Mouse (Mus musculus): ENCODE measurements around the gene Scp2d1. TPM values are rescaled to one million over a fixed set of nuclear protein-coding genes. Genes with fewer than 3 reads are reported as not detected.

The Scp2d1 gene
- total and polyA plus RNA-seq, 3 experiments: not detected

DNA sequence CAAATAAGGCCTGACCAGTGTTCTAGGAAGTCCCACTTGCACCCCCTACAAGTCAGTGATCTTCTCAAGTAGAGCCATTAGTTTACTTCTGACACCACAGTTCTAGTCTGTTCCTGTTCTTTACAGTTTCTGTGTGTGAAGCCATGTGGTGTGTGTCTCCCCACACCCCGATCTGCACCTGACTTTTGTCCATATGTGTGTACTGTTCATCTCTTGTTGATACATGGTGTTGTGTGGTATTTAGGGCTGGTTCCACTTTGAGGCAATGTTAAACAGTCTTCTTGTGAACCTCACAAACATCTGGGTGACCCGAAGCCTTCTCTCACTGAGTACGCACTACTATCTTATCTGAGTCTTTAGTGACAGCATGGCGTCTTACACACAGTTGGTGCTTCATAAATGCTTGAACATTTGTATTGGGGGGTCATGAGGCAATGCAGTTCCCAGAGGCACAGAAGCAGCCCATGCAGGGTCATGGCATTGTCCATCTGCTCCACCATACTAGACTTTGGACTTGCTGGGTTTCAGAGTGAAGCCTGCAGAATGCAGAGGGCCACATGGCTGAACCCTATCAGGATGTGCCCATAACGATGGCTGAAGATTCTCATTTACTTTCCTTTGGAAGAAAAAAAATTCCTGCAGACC, 13.3 kb downstream of the Scp2d1 start:
- Histone ChIP-seq H3K27me3 (ENCODE audit: control insufficient read depth in 1 of 2, insufficient read depth in 2 of 2, low read length in 2 of 2) (no peaks in the 10 kb centered on the region), H3K36me3 (ENCODE audit: control insufficient read depth in 1 of 2, insufficient read depth in 2 of 2, low read length in 2 of 2) (no peaks in the 10 kb centered on the region), H3K9ac (ENCODE audit: control insufficient read depth, low read depth, low read length, poor library complexity, severe bottlenecking) (no peak overlapping the region), H3K4me3 (ENCODE audit: control insufficient read depth in 1 of 2, insufficient read depth in 1 of 2, low read depth in 2 of 2, low read length in 2 of 2) (no peak overlapping the region), H3K9me3 (replicated peaks; ENCODE audit: insufficient read depth, low read length) (no peaks in the 10 kb centered on the region), H3K79me2 (ENCODE audit: control insufficient read depth, insufficient read depth, low read length, poor library complexity) (no peaks in the 10 kb centered on the region), H3K4me1 (ENCODE audit: control insufficient read depth in 1 of 2, insufficient read depth in 2 of 2, low read length in 2 of 2) (no peaks in the 10 kb centered on the region), H3K27ac (ENCODE audit: control insufficient read depth, low read depth, low read length) (no peak overlapping the region)
- no peak for DNase-seq (ENCODE audit: low read depth, low spot score)
- no peak for TF ChIP-seq MYC (IDR thresholded peaks at IDR 0.05; ENCODE audit: low read depth, low read length)
- TF ChIP-seq CHD1 (IDR thresholded peaks at IDR 0.05; ENCODE audit: low read depth, low read length): no peak
- TF ChIP-seq POLR2AphosphoS2 (IDR thresholded peaks at IDR 0.05; ENCODE audit: low read length): no peak
- TF ChIP-seq USF1 (IDR thresholded peaks at IDR 0.05; ENCODE audit: low read depth, low read length): no peak
- no peak for TF ChIP-seq ZC3H11A (IDR thresholded peaks at IDR 0.05; ENCODE audit: low read depth, low read length)
- no peak for TF ChIP-seq EP300 (IDR thresholded peaks at IDR 0.05; ENCODE audit: low read depth in 1 of 2, low read length in 2 of 2)
- no peak for TF ChIP-seq USF2 (IDR thresholded peaks at IDR 0.05; ENCODE audit: borderline replicate concordance in 1 of 2, insufficient read depth in 1 of 2, low read depth in 1 of 2, low read length in 2 of 2)
- TF ChIP-seq SIN3A (IDR thresholded peaks at IDR 0.05; ENCODE audit: low read length): no peak
- TF ChIP-seq CTCF (IDR thresholded peaks at IDR 0.05 in 2 of 3, conservative IDR thresholded peaks at IDR 0.05 in 1 of 3; ENCODE audit: control insufficient read depth in 1 of 3, insufficient read depth in 1 of 3, low read depth in 2 of 3, low read length in 3 of 3, poor library complexity in 1 of 3, severe bottlenecking in 1 of 3): no peak
- TF ChIP-seq GATA1 (IDR thresholded peaks at IDR 0.05; ENCODE audit: low read depth, low read length): no peak
- TF ChIP-seq TCF12 (IDR thresholded peaks at IDR 0.05; ENCODE audit: low read depth, low read length): no peak
- TF ChIP-seq RAD21 (IDR thresholded peaks at IDR 0.05; ENCODE audit: low read depth, low read length): no peak
- TF ChIP-seq SMC3 (IDR thresholded peaks at IDR 0.05; ENCODE audit: low read depth, low read length): no peak
- TF ChIP-seq MAZ (IDR thresholded peaks at IDR 0.05; ENCODE audit: low read depth, low read length): no peak
- no peak for TF ChIP-seq GABPA (IDR thresholded peaks at IDR 0.05; ENCODE audit: low read depth, low read length)

- TF ChIP-seq CTCF (IDR thresholded peaks at IDR 0.05 in 2 of 3, conservative IDR thresholded peaks at IDR 0.05 in 1 of 3; ENCODE audit: control insufficient read depth in 1 of 3, insufficient read depth in 1 of 3, low read depth in 2 of 3, low read length in 3 of 3, poor library complexity in 1 of 3, severe bottlenecking in 1 of 3) (no peak), EP300 (IDR thresholded peaks at IDR 0.05; ENCODE audit: low read depth in 1 of 2, low read length in 2 of 2) (no peak), USF1 (IDR thresholded peaks at IDR 0.05; ENCODE audit: low read depth, low read length) (no peak), ZMIZ1 (IDR thresholded peaks at IDR 0.05; ENCODE audit: low read depth, low read length) (no peak), RCOR1 (IDR thresholded peaks at IDR 0.05; ENCODE audit: low read depth, low read length) (no peak), RAD21 (IDR thresholded peaks at IDR 0.05; ENCODE audit: low read depth, low read length) (no peak), MEF2A (IDR thresholded peaks at IDR 0.05; ENCODE audit: extremely low read depth, insufficient replicate concordance, low read depth, low read length, poor library complexity, severe bottlenecking) (no peak), GABPA (IDR thresholded peaks at IDR 0.05; ENCODE audit: low read depth, low read length) (no peak), ZC3H11A (IDR thresholded peaks at IDR 0.05; ENCODE audit: low read depth, low read length) (no peak), USF2 (IDR thresholded peaks at IDR 0.05; ENCODE audit: borderline replicate concordance in 1 of 2, insufficient read depth in 1 of 2, low read depth in 1 of 2, low read length in 2 of 2) (no peak), POLR2AphosphoS5 (IDR thresholded peaks at IDR 0.05; ENCODE audit: borderline replicate concordance, low read depth, low read length) (no peak), MYC (IDR thresholded peaks at IDR 0.05; ENCODE audit: low read depth, low read length) (no peak)
- no peaks in the 10 kb centered on the region for H3K4me1 ChIP-seq (ENCODE audit: control insufficient read depth in 1 of 2, insufficient read depth in 2 of 2, low read length in 2 of 2)
- no peaks in the 10 kb centered on the region for H3K9me3 ChIP-seq (replicated peaks; ENCODE audit: insufficient read depth, low read length)
- no peak overlapping the region for H3K9ac ChIP-seq (ENCODE audit: control insufficient read depth, low read depth, low read length, poor library complexity, severe bottlenecking)
- H3K4me3 ChIP-seq (ENCODE audit: control insufficient read depth in 1 of 2, insufficient read depth in 1 of 2, low read depth in 2 of 2, low read length in 2 of 2): no peak overlapping the region
- no peaks in the 10 kb centered on the region for H3K79me2 ChIP-seq (ENCODE audit: control insufficient read depth, insufficient read depth, low read length, poor library complexity)
- no peak for DNase-seq (ENCODE audit: low read depth, low spot score)
- no peak overlapping the region for H3K27ac ChIP-seq (ENCODE audit: control insufficient read depth, low read depth, low read length)
- H3K27me3 ChIP-seq (ENCODE audit: control insufficient read depth in 1 of 2, insufficient read depth in 2 of 2, low read length in 2 of 2): no peaks in the 10 kb centered on the region
- H3K36me3 ChIP-seq (ENCODE audit: control insufficient read depth in 1 of 2, insufficient read depth in 2 of 2, low read length in 2 of 2): no peaks in the 10 kb centered on the region
Measured at GRCm38 (mm10) chr2:144837312-144837679, 13.8 kb downstream of the Scp2d1 start.
